Mouse (Mus musculus) erythroblast, embryonic 14.5 days (primary cell): Measurements from ENCODE around the gene Fam205c.

Experiments
- GATA1 ChIP-seq: IDR thresholded peaks from 2 replicates; pipeline ENCODE4 v1.6.1; 2012; ENCODE audit warnings: low read length, inconsistent platforms, mixed read lengths
- TAL1 ChIP-seq: IDR thresholded peaks from 3 replicates; pipeline ENCODE4 v1.6.1; 2012; ENCODE audit warnings: low read length, inconsistent platforms, mixed read lengths

DNA sequence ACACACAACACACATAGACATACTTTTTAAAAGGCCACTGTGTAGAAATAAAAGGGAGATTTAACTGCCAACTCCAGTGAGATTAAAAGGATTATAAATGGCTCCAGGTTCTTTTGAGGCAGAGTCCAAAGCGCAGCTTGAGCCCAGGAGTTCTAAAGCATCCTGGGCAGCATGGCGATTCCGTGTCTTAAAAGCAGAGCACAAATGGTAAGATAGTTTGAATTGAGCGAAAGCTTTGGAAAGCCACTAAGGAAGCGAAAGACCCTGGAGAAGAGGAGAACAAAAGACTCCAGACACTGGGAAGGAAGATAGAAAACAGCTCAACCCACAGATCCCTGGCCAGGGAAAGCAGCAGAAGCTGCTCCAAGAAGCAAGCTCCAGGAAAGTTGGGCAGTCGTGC is 30.9 kb upstream of the Fam205c start:
- no peak for TF ChIP-seq TAL1
- TF ChIP-seq GATA1, result no peak
